Mouse (Mus musculus): ENCODE measurements around the gene Simc1. TPM values are rescaled to one million over a fixed set of nuclear protein-coding genes. Genes with fewer than 3 reads are reported as not detected.

The Simc1 gene
- polyA plus RNA-seq, 1 experiment from 2014 or later: 26.3 TPM

GRCm38 (mm10) chr13:54520221-54520620, 16.6 kb downstream of the Simc1 start:
- Histone ChIP-seq H3K27me3 (replicated peaks; ENCODE audit: control insufficient read depth, insufficient read depth, low read length) (no peaks in the 10 kb centered on the region), H3K4me3 (replicated peaks; ENCODE audit: low read length) (no peak overlapping the region), H3K36me3 (ENCODE audit: control insufficient read depth, insufficient read depth) (peaks cover 11% of the 10 kb centered on the region), H3K4me1 (replicated peaks; ENCODE audit: control insufficient read depth, insufficient read depth, low read length) (no peaks in the 10 kb centered on the region), H3K4me2 (ENCODE audit: low read length) (no peak overlapping the region), H3K9ac (replicated peaks; ENCODE audit: low read depth, low read length) (no peak overlapping the region), H3K9me3 (ENCODE audit: control insufficient read depth, low read length) (peaks cover 5% of the 10 kb centered on the region; the same call in 1 of the 2 replicates), H3K27ac (ENCODE audit: low read length) (no peak overlapping the region)
- no peak for ATAC-seq
- 96% methylated on average over 4 of the region's 4 CpGs for WGBS

- H3K9ac ChIP-seq (replicated peaks; ENCODE audit: low read depth, low read length): no peak overlapping the region
- H3K4me2 ChIP-seq (ENCODE audit: low read length): no peak overlapping the region
- peaks cover 14% of the 10 kb centered on the region for H3K36me3 ChIP-seq (ENCODE audit: control insufficient read depth, insufficient read depth)
- H3K4me3 ChIP-seq (replicated peaks; ENCODE audit: low read length): no peak overlapping the region
- H3K4me1 ChIP-seq (replicated peaks; ENCODE audit: control insufficient read depth, insufficient read depth, low read length): no peaks in the 10 kb centered on the region
- H3K27me3 ChIP-seq (replicated peaks; ENCODE audit: control insufficient read depth, insufficient read depth, low read length): no peaks in the 10 kb centered on the region
- H3K9me3 ChIP-seq (ENCODE audit: control insufficient read depth, low read length): no peaks in the 10 kb centered on the region
- no peak for ATAC-seq
- H3K27ac ChIP-seq (ENCODE audit: low read length): no peak overlapping the region
Observed at GRCm38 (mm10) chr13:54521181-54521580, 17.6 kb downstream of the Simc1 start.

- Histone ChIP-seq H3K36me3 (ENCODE audit: control insufficient read depth, insufficient read depth) (peaks cover 45% of the 10 kb centered on the region), H3K4me1 (replicated peaks; ENCODE audit: control insufficient read depth, insufficient read depth, low read length) (no peaks in the 10 kb centered on the region), H3K9ac (replicated peaks; ENCODE audit: low read depth, low read length) (no peak overlapping the region), H3K4me2 (ENCODE audit: low read length) (no peak overlapping the region), H3K9me3 (ENCODE audit: control insufficient read depth, low read length) (no peaks in the 10 kb centered on the region), H3K27me3 (replicated peaks; ENCODE audit: control insufficient read depth, insufficient read depth, low read length) (no peaks in the 10 kb centered on the region), H3K4me3 (replicated peaks; ENCODE audit: low read length) (no peak overlapping the region), H3K27ac (ENCODE audit: low read length) (no peak overlapping the region)
- 88% methylated on average over 6 of the region's 6 CpGs for WGBS
- ATAC-seq: no peak
Observed at GRCm38 (mm10) chr13:54527140-54527539, 23.6 kb downstream of the Simc1 start.

- H3K4me1 ChIP-seq (replicated peaks; ENCODE audit: control insufficient read depth, insufficient read depth, low read length): no peaks in the 10 kb centered on the region
- H3K27me3 ChIP-seq (replicated peaks; ENCODE audit: control insufficient read depth, insufficient read depth, low read length): no peaks in the 10 kb centered on the region
- H3K27ac ChIP-seq (ENCODE audit: low read length): no peak overlapping the region
- H3K9ac ChIP-seq (replicated peaks; ENCODE audit: low read depth, low read length): no peak overlapping the region
- H3K9me3 ChIP-seq (ENCODE audit: control insufficient read depth, low read length): no peaks in the 10 kb centered on the region
- no peak overlapping the region for H3K4me2 ChIP-seq (ENCODE audit: low read length)
- no peak overlapping the region for H3K4me3 ChIP-seq (replicated peaks; ENCODE audit: low read length)
- no peak for ATAC-seq
- peaks cover 40% of the 10 kb centered on the region for H3K36me3 ChIP-seq (ENCODE audit: control insufficient read depth, insufficient read depth)
Observed at GRCm38 (mm10) chr13:54532134-54532533, 28.6 kb downstream of the Simc1 start.

- ATAC-seq: no peak
- Histone ChIP-seq H3K27me3 (replicated peaks; ENCODE audit: control insufficient read depth, insufficient read depth, low read length) (no peaks in the 10 kb centered on the region), H3K4me2 (ENCODE audit: low read length) (no peak overlapping the region), H3K4me1 (replicated peaks; ENCODE audit: control insufficient read depth, insufficient read depth, low read length) (no peaks in the 10 kb centered on the region), H3K36me3 (ENCODE audit: control insufficient read depth, insufficient read depth) (peaks cover 31% of the 10 kb centered on the region), H3K9ac (replicated peaks; ENCODE audit: low read depth, low read length) (no peak overlapping the region), H3K27ac (ENCODE audit: low read length) (no peak overlapping the region), H3K4me3 (replicated peaks; ENCODE audit: low read length) (no peak overlapping the region), H3K9me3 (ENCODE audit: control insufficient read depth, low read length) (no peaks in the 10 kb centered on the region)
- 88% methylated on average over 7 of the region's 7 CpGs for WGBS
Observed at GRCm38 (mm10) chr13:54548036-54548435, 44.5 kb downstream of the Simc1 start.

- Histone ChIP-seq H3K9ac (replicated peaks; ENCODE audit: low read depth, low read length) (no peak overlapping the region), H3K9me3 (ENCODE audit: control insufficient read depth, low read length) (no peaks in the 10 kb centered on the region), H3K4me1 (replicated peaks; ENCODE audit: control insufficient read depth, insufficient read depth, low read length) (0 out of 2 replicates have a peak, but pooled peaks cover 2% of the 10 kb centered on the region), H3K36me3 (ENCODE audit: control insufficient read depth, insufficient read depth) (peaks cover 38% of the 10 kb centered on the region), H3K27ac (ENCODE audit: low read length) (no peak overlapping the region), H3K27me3 (replicated peaks; ENCODE audit: control insufficient read depth, insufficient read depth, low read length) (no peaks in the 10 kb centered on the region), H3K4me3 (replicated peaks; ENCODE audit: low read length) (no peak overlapping the region), H3K4me2 (ENCODE audit: low read length) (no peak overlapping the region)
- ATAC-seq: no peak
- WGBS: 93% methylated on average over 9 of the region's 9 CpGs
Observed at GRCm38 (mm10) chr13:54556176-54556575, 52.6 kb downstream of the Simc1 start.

GRCm38 (mm10) chr13:54556796-54557195, 53.2 kb downstream of the Simc1 start:
- no peak for ATAC-seq
- 0 out of 2 replicates have a peak, but pooled peaks cover 2% of the 10 kb centered on the region for H3K4me1 ChIP-seq (replicated peaks; ENCODE audit: control insufficient read depth, insufficient read depth, low read length)
- no peaks in the 10 kb centered on the region for H3K27me3 ChIP-seq (replicated peaks; ENCODE audit: control insufficient read depth, insufficient read depth, low read length)
- H3K36me3 ChIP-seq (ENCODE audit: control insufficient read depth, insufficient read depth): peaks cover 38% of the 10 kb centered on the region
- no peak overlapping the region for H3K4me2 ChIP-seq (ENCODE audit: low read length)
- H3K4me3 ChIP-seq (replicated peaks; ENCODE audit: low read length): no peak overlapping the region
- no peak overlapping the region for H3K9ac ChIP-seq (replicated peaks; ENCODE audit: low read depth, low read length)
- H3K27ac ChIP-seq (ENCODE audit: low read length): no peak overlapping the region
- WGBS: 73% methylated on average over 3 of the region's 3 CpGs
- no peaks in the 10 kb centered on the region for H3K9me3 ChIP-seq (ENCODE audit: control insufficient read depth, low read length)

GRCm38 (mm10) chr13:54557652-54558051, 54.1 kb downstream of the Simc1 start:
- H3K4me1 ChIP-seq (replicated peaks; ENCODE audit: control insufficient read depth, insufficient read depth, low read length): 0 out of 2 replicates have a peak, but pooled peaks cover 2% of the 10 kb centered on the region
- no peak overlapping the region for H3K4me2 ChIP-seq (ENCODE audit: low read length)
- H3K9me3 ChIP-seq (ENCODE audit: control insufficient read depth, low read length): no peaks in the 10 kb centered on the region
- no peak for ATAC-seq
- H3K27ac ChIP-seq (ENCODE audit: low read length): no peak overlapping the region
- peaks cover 38% of the 10 kb centered on the region for H3K36me3 ChIP-seq (ENCODE audit: control insufficient read depth, insufficient read depth)
- H3K27me3 ChIP-seq (replicated peaks; ENCODE audit: control insufficient read depth, insufficient read depth, low read length): no peaks in the 10 kb centered on the region
- WGBS: 100% methylated on average over 1 of the region's 1 CpGs
- no peak overlapping the region for H3K4me3 ChIP-seq (replicated peaks; ENCODE audit: low read length)
- H3K9ac ChIP-seq (replicated peaks; ENCODE audit: low read depth, low read length): no peak overlapping the region

GRCm38 (mm10) chr13:54559656-54560055, 56.1 kb downstream of the Simc1 start:
- ATAC-seq: no peak
- no peaks in the 10 kb centered on the region for H3K9me3 ChIP-seq (ENCODE audit: control insufficient read depth, low read length)
- 90% methylated on average over 2 of the region's 2 CpGs for WGBS

GRCm38 (mm10) chr13:54560608-54561007, 57.0 kb downstream of the Simc1 start:
- H3K9ac ChIP-seq (replicated peaks; ENCODE audit: low read depth, low read length): no peak overlapping the region
- WGBS: 90% methylated on average over 7 of the region's 7 CpGs

More at GRCm38 (mm10) chr13:54559656-54560055, 56.1 kb downstream of the Simc1 start:
- Histone ChIP-seq H3K4me3 (replicated peaks; ENCODE audit: low read length) (no peak overlapping the region), H3K27me3 (replicated peaks; ENCODE audit: control insufficient read depth, insufficient read depth, low read length) (no peaks in the 10 kb centered on the region), H3K4me2 (ENCODE audit: low read length) (no peak overlapping the region), H3K36me3 (ENCODE audit: control insufficient read depth, insufficient read depth) (peaks cover 29% of the 10 kb centered on the region), H3K4me1 (replicated peaks; ENCODE audit: control insufficient read depth, insufficient read depth, low read length) (peaks cover 15% of the 10 kb centered on the region), H3K27ac (ENCODE audit: low read length) (no peak overlapping the region), H3K9ac (replicated peaks; ENCODE audit: low read depth, low read length) (no peak overlapping the region)

More at GRCm38 (mm10) chr13:54560608-54561007, 57.0 kb downstream of the Simc1 start:
- no peak for ATAC-seq
- H3K36me3 ChIP-seq (ENCODE audit: control insufficient read depth, insufficient read depth): peaks cover 29% of the 10 kb centered on the region
- H3K9me3 ChIP-seq (ENCODE audit: control insufficient read depth, low read length): no peaks in the 10 kb centered on the region
- H3K4me2 ChIP-seq (ENCODE audit: low read length): no peak overlapping the region
- H3K4me1 ChIP-seq (replicated peaks; ENCODE audit: control insufficient read depth, insufficient read depth, low read length): peaks cover 18% of the 10 kb centered on the region
- H3K27ac ChIP-seq (ENCODE audit: low read length): no peak overlapping the region
- H3K27me3 ChIP-seq (replicated peaks; ENCODE audit: control insufficient read depth, insufficient read depth, low read length): no peaks in the 10 kb centered on the region
- H3K4me3 ChIP-seq (replicated peaks; ENCODE audit: low read length): no peak overlapping the region

Measured in forebrain, embryonic 16.5 days (tissue).